Mouse (Mus musculus) limb, embryonic 13.5 days (tissue): ENCODE results near the gene Frzb. TPM values are rescaled to one million over a fixed set of nuclear protein-coding genes. Genes with fewer than 3 reads are reported as not detected.
A peak's percentile ranks its signal among the peaks of the same experiment; 100 is the strongest.

ENCODE experiments used
- ATAC-seq: fragments of 200-750 bp; cut with Nextera tagmentation; 2 replicates; pipeline ENCODE4 v1.8.0; 2017; ENCODE audit warnings: low read depth, moderate number of reproducible peaks, moderate TSS enrichment; ENCODE audit not compliant: low FRiP score
- H3K27ac ChIP-seq: fragments of 300-500 bp; sonication (generic); 2 replicates; pipeline ENCODE4 v1.5.1; 2015; ENCODE audit warnings: inconsistent platforms, mild to moderate bottlenecking, moderate library complexity
- H3K27me3 ChIP-seq: fragments of 300-500 bp; sonication (generic); 2 replicates; pipeline ENCODE4 v1.6.1; 2015; ENCODE audit warnings: mild to moderate bottlenecking, inconsistent platforms
- H3K36me3 ChIP-seq: fragments of 300-500 bp; sonication (generic); 2 replicates; pipeline ENCODE4 v1.6.1; 2015; ENCODE audit warnings: inconsistent platforms, mild to moderate bottlenecking, moderate library complexity
- H3K4me1 ChIP-seq: fragments of 300-500 bp; sonication (generic); 2 replicates; pipeline ENCODE4 v1.6.1; 2015; ENCODE audit warnings: inconsistent platforms
- H3K4me2 ChIP-seq: fragments of 300-500 bp; sonication (generic); replicated peaks from 2 replicates; pipeline ENCODE4 v1.6.1; 2015; ENCODE audit warnings: inconsistent platforms, mild to moderate bottlenecking, moderate library complexity
- H3K4me3 ChIP-seq: fragments of 300-500 bp; sonication (generic); 2 replicates; pipeline ENCODE4 v1.5.1; 2015; ENCODE audit warnings: moderate library complexity, mild to moderate bottlenecking, inconsistent platforms
- H3K9ac ChIP-seq: fragments of 300-500 bp; sonication (generic); 2 replicates; pipeline ENCODE4 v1.6.1; 2015; ENCODE audit warnings: mild to moderate bottlenecking, inconsistent platforms
- H3K9me3 ChIP-seq: fragments of 300-500 bp; sonication (generic); 2 replicates; pipeline ENCODE4 v1.6.1; 2016; ENCODE audit warnings: inconsistent platforms
- WGBS: fragments of 180-500 bp; shearing (Covaris S2); methylation state at CpG from one replicate; pipeline ENCODE4 v1.1.7; 2015; 5-methylcytosine and 5-hydroxymethylcytosine counted together
- polyA plus RNA-seq: library from polyadenylated mRNA; unstranded; fragments of >200 nt; fragmentation: Nextera tagmentation; extraction: Ambion mirVana; gene quantifications from 2 replicates; pipeline ENCODE4 v1.2.1, GENCODE M21; 2015

Gene Frzb
- polyA plus RNA-seq, 1 experiment from 2014 or later = 19.5 TPM

DNA sequence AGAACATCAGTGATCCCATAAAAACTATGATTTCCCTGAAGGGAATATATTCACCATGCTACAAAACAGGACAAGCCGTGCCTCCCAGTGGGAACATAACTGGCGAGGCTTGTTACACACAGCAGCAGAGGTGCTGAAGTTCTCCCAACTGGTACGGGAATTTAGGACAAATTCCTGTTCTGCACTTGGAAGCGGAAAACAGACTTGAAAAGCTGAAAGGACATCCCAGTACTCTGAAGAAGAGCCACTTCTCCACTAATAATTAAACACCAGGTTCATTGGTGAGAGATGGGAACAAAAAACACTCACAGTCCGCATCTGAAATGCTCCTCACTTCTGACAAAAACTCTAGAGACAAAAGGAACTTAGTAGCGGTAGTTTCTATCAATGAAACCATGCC, 31.1 kb downstream of the Frzb start:
- peaks cover 18% of the 10 kb centered on the region for H3K4me1 ChIP-seq
- no peak overlapping the region for H3K4me3 ChIP-seq
- no peak overlapping the region for H3K9ac ChIP-seq
- 76% methylated on average over 6 of the region's 6 CpGs for WGBS
- H3K27me3 ChIP-seq = no peaks in the 10 kb centered on the region
- H3K27ac ChIP-seq = no peak overlapping the region
- H3K36me3 ChIP-seq = no peaks in the 10 kb centered on the region
- no peak for ATAC-seq
- no peak overlapping the region for H3K4me2 ChIP-seq
- no peaks in the 10 kb centered on the region for H3K9me3 ChIP-seq

DNA sequence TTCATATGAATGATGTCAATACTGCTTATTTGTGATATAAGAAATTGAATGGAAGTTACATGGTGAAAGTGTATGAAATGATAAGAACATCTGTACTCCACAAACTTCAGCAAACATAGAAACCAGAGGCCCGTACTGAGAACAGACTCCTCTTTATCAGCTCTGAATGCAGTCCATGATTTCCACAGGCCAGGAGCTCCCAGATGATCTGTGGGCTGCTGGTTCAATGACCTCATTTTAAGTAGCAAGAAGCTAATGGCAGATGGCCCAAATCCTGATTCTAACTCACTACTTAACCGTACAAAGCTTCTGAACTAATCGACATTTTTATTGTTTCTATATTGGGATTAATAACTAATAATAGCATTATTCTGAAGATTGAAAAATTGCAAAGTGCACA, 33.0 kb downstream of the Frzb start:
- 72% methylated on average over 3 of the region's 3 CpGs for WGBS
- H3K4me1 ChIP-seq = peaks cover 27% of the 10 kb centered on the region
- H3K9ac ChIP-seq = no peak overlapping the region
- no peaks in the 10 kb centered on the region for H3K27me3 ChIP-seq
- H3K36me3 ChIP-seq = no peaks in the 10 kb centered on the region
- no peaks in the 10 kb centered on the region for H3K9me3 ChIP-seq
- H3K27ac ChIP-seq = no peak overlapping the region
- ATAC-seq = no peak
- H3K4me2 ChIP-seq = no peak overlapping the region
- no peak overlapping the region for H3K4me3 ChIP-seq

DNA sequence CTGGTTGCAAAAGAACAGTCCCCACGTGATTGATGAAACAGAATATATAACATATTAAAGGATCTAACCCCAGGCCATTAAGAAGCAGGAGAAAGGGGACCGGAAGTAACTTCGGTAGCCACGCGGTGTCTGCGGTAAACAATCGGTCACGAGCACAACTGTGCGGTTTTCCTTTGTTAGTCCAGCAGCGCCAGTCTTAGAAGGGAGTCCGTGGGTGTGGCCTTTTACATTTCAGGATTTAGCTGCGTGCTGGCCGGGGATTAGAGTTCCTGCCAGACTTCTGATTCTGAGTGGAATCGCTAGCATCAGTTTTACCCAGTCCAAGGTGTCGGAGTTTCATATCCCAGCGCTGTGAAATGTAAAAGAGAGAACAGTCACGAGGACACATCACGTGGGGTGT, 34.3 kb downstream of the Frzb start:
- H3K4me2 ChIP-seq = peak overlapping the region; percentile 37
- H3K4me3 ChIP-seq = no peak overlapping the region; the same call in 1 of the 2 replicates
- no peak overlapping the region for H3K9ac ChIP-seq
- WGBS = 64% methylated on average over 18 of the region's 18 CpGs
- H3K36me3 ChIP-seq = no peaks in the 10 kb centered on the region
- H3K4me1 ChIP-seq = peaks cover 35% of the 10 kb centered on the region
- H3K27me3 ChIP-seq = peaks cover 2% of the 10 kb centered on the region; the same call in 1 of the 2 replicates
- H3K27ac ChIP-seq = no peak overlapping the region
- no peaks in the 10 kb centered on the region for H3K9me3 ChIP-seq
- ATAC-seq = no peak

DNA sequence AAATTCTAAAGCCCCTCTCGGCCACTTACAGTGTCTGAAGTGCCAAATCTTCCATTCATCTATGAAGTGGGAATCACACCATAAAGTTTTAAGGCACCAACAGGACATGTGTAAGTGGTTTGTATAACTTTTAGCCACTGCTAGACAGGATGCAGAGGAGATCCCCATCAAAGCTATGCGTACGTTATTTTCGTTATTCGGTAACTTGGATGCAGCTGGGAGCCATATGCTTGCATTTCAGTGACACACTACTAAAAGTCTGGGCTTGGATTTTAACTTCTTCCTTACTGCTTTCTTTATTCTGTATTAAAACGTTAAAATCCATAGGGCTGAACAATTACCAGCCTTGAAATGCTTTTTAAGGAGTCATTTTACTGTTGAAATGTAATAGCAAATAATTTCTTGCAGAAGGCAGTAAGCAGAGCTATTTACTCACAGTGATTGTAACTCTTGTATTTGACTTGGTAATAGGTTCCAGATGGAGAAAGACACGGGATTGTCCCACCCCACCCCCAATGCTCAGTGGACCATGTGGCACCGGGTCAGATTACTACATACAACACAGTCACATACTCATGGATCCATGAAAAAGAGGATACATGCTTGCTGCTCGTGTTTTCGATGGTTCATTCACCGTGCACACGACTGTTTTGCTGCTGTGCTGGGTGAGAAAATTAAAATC, 37.4 kb downstream of the Frzb start:
- no peak overlapping the region for H3K27ac ChIP-seq
- no peaks in the 10 kb centered on the region for H3K9me3 ChIP-seq
- no peaks in the 10 kb centered on the region for H3K36me3 ChIP-seq
- ATAC-seq = peak; percentile 85
- peaks cover 10% of the 10 kb centered on the region for H3K27me3 ChIP-seq
- H3K4me2 ChIP-seq = peak overlapping the region; percentile 35
- peaks cover 50% of the 10 kb centered on the region for H3K4me1 ChIP-seq
- no peak overlapping the region for H3K9ac ChIP-seq
- WGBS = 17% methylated on average over 12 of the region's 12 CpGs
- H3K4me3 ChIP-seq = no peak overlapping the region

DNA sequence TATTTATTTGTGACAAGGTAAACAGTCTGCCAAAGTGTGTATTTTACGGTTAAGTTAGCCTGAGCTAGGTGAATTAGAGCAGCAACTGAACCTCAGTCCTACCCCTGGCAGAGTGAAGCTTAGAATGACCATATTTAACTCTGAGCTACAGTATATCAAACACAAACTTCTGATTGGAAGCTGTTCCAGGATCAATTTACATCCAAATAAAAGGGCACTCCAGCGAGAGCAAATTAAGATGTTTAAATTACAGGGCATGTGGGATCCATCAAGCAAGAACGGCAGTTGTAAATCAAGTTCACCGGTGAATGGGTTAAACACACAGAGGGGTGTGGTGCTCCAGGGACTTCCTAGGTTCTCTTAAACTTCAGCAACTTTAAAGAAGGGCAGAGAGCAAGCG, 42.7 kb downstream of the Frzb start:
- peaks cover 50% of the 10 kb centered on the region for H3K27me3 ChIP-seq
- 5% methylated on average over 5 of the region's 5 CpGs for WGBS
- no peaks in the 10 kb centered on the region for H3K9me3 ChIP-seq
- peak overlapping the region; percentile 37 for H3K4me2 ChIP-seq
- peaks cover 36% of the 10 kb centered on the region for H3K4me1 ChIP-seq
- no peak overlapping the region for H3K27ac ChIP-seq
- 0 out of 2 replicates have a peak, but pooled peaks have one; percentile 54 for ATAC-seq
- no peak overlapping the region for H3K4me3 ChIP-seq
- no peak overlapping the region for H3K9ac ChIP-seq
- H3K36me3 ChIP-seq = no peaks in the 10 kb centered on the region

DNA sequence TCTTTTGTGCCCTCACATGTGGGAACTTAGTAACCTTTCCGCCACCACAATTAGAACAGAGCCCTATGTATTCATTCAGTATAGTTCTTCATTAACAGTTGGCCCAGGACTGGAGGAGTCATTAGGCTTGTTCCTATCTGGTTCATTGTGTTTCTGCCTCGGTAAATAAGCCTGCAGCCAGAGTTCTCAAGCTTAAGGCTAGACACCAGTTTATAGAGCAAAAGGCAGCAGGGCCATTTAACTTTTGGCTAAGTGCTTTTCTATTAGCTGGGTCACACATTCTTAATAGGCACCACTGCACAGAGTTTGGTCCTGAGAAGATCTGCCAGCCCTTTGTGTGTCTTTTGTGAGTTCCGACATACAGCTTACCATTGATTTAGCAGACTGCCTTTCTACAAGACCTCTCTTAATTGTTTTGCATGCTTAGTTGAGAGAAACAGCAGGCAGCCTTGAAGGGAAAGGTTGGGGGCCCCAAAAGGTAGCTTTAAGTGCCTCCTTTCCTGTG, 48.8 kb downstream of the Frzb start:
- no peak overlapping the region for H3K4me3 ChIP-seq
- H3K27ac ChIP-seq = no peak overlapping the region
- no peaks in the 10 kb centered on the region for H3K36me3 ChIP-seq
- no peak overlapping the region for H3K4me2 ChIP-seq
- H3K9me3 ChIP-seq = no peaks in the 10 kb centered on the region
- WGBS = 20% methylated on average over 3 of the region's 3 CpGs
- H3K4me1 ChIP-seq = peaks cover 28% of the 10 kb centered on the region
- no peak for ATAC-seq
- peaks cover 56% of the 10 kb centered on the region for H3K27me3 ChIP-seq
- no peak overlapping the region for H3K9ac ChIP-seq

DNA sequence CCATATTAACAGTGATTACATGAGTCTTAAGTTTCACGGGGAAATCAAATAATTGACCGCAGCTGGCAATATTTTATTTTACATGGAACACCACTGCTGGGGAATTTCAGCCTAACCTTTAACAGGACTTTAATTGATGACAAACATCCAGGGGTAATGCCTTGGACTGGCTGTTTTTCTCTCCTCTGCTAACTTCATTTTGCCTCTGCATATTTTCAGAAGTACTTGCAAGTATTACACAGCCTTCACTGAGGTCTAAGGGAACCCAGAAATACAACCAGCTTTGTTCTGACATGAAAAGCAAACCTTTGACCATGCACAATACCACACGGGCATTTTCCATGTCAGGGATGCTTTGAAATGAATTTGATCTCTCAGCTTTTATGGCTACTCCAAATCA, 50.6 kb downstream of the Frzb start:
- H3K27ac ChIP-seq = no peak overlapping the region
- H3K27me3 ChIP-seq = peaks cover 39% of the 10 kb centered on the region
- H3K36me3 ChIP-seq = no peaks in the 10 kb centered on the region
- H3K4me3 ChIP-seq = no peak overlapping the region
- WGBS = 9% methylated on average over 3 of the region's 3 CpGs
- no peak overlapping the region for H3K4me2 ChIP-seq
- H3K4me1 ChIP-seq = peaks cover 28% of the 10 kb centered on the region
- no peak for ATAC-seq
- no peak overlapping the region for H3K9ac ChIP-seq
- H3K9me3 ChIP-seq = no peaks in the 10 kb centered on the region

DNA sequence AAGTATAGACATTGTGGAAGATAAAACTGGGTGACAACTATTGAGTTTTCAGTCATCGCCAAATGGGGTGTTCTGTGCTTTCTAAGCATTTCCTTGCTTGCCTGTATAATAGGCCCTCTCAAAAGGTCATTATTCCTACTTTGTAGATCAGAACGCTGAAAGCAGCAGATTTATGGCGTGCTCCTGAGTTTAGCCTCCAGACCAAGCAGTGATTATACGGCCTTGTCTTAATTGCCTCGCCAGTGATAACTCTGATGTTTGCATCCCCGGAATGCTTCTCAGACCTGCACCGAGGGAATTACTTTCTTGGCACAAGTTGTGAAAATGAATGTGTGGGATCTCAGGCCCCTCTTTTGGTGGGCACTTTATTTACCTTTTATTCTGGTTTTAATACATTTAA, 51.4 kb downstream of the Frzb start:
- H3K9me3 ChIP-seq = no peaks in the 10 kb centered on the region
- H3K4me1 ChIP-seq = peaks cover 28% of the 10 kb centered on the region
- peaks cover 31% of the 10 kb centered on the region for H3K27me3 ChIP-seq
- no peak overlapping the region for H3K9ac ChIP-seq
- no peak for ATAC-seq
- H3K4me2 ChIP-seq = no peak overlapping the region
- H3K27ac ChIP-seq = no peak overlapping the region
- H3K4me3 ChIP-seq = no peak overlapping the region
- 12% methylated on average over 7 of the region's 7 CpGs for WGBS
- H3K36me3 ChIP-seq = no peaks in the 10 kb centered on the region

DNA sequence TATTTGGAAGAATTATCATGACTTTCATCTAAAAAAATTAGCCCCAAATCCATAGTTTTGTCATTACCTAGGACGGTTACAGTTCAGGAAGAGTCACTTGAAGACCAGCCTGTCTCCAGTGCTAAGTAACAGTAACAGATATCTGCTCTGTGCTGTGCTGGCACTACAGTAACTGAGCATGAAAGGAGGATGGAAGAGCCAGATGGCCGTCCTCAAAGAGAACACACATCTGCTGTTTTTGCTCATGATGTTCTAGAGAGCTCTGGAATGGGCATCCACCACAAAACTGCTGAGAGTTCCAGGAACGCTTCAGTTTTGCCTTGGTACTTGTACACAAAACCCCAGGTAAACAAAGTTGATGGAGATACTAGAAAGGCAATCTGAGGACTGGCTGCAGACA, 59.1 kb downstream of the Frzb start:
- ATAC-seq = no peak
- Histone ChIP-seq H3K4me2 (no peak overlapping the region), H3K4me3 (no peak overlapping the region), H3K27me3 (peaks cover 38% of the 10 kb centered on the region), H3K9me3 (no peaks in the 10 kb centered on the region), H3K4me1 (peaks cover 16% of the 10 kb centered on the region), H3K36me3 (no peaks in the 10 kb centered on the region), H3K27ac (no peak overlapping the region), H3K9ac (no peak overlapping the region)
- WGBS = 73% methylated on average over 3 of the region's 3 CpGs

DNA sequence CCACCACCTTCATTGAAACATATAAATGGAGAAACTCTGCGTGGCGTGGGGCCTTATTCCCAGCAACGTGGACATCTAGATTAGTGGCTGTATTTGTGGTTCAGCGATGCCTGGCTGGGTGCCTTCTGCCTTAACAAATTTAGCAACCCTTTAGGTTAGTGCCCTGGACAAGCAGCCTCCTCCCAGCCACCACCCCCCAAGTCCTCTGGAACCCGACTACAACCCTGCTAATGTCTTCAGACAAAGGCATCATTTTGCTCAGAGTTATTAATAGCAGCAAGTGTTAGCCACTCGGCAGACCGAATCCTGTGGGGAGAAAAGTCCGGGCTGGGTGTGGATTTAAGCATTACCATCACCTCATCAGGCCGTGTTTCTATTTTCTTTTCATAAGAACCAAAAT, 59.8 kb downstream of the Frzb start:
- Histone ChIP-seq H3K36me3 (no peaks in the 10 kb centered on the region), H3K27ac (no peak overlapping the region)
- 59% methylated on average over 9 of the region's 9 CpGs for WGBS

DNA sequence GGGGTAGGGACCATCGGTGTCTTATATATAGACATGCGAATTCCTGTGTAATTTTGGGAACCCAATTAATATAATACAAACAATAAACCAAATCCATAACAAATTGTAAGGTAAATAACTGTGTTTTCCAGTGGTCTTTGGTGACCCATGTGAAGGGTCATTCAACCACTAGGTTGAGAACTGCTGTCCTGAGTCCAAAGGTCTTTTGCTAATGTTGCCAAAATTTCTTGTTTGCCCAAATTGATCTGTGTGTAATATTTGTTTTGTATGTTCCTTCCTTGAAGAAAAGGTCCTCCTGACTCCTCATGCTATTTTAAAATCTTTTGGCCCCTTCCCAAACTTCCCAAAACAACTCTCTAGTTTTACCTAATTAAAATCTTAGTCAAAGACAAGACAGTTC, 61.2 kb downstream of the Frzb start:
- Histone ChIP-seq H3K27ac (no peak overlapping the region), H3K27me3 (peaks cover 38% of the 10 kb centered on the region), H3K9me3 (no peaks in the 10 kb centered on the region), H3K36me3 (no peaks in the 10 kb centered on the region), H3K4me3 (no peak overlapping the region), H3K4me1 (peaks cover 16% of the 10 kb centered on the region), H3K9ac (no peak overlapping the region), H3K4me2 (no peak overlapping the region)
- ATAC-seq = no peak
- 90% methylated on average over 2 of the region's 2 CpGs for WGBS

More for the DNA sequence above, 59.8 kb downstream of the Frzb start:
- Histone ChIP-seq H3K9me3 (no peaks in the 10 kb centered on the region), H3K27me3 (peaks cover 38% of the 10 kb centered on the region), H3K4me3 (no peak overlapping the region), H3K9ac (no peak overlapping the region), H3K4me2 (no peak overlapping the region), H3K4me1 (peaks cover 16% of the 10 kb centered on the region)
- ATAC-seq = peak; percentile 69; the same call in 1 of the 2 replicates

DNA sequence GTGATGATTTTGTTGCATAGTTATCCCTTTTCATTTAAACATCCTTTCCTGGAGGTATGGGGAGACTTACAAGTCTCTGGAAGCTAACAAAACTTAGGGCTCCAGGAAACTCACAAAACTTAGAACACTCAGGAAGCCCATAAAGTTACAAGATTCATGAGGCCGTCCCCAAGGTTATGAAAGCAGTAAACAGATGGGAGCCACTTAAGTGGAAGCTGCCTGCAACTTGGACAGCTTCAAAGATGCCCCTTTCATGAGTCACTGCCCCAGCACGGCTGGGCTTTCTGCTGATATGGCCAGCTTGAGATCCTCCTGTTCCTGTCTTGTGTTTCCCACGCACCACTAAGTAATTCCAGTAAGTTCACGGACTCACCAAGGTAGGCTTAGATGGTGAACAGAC, 63.0 kb downstream of the Frzb start:
- peaks cover 16% of the 10 kb centered on the region for H3K4me1 ChIP-seq
- H3K4me3 ChIP-seq = no peak overlapping the region
- no peak overlapping the region for H3K27ac ChIP-seq
- H3K9ac ChIP-seq = no peak overlapping the region
- ATAC-seq = no peak; the same call in 1 of the 2 replicates
- 26% methylated on average over 4 of the region's 4 CpGs for WGBS
- H3K9me3 ChIP-seq = no peaks in the 10 kb centered on the region
- H3K27me3 ChIP-seq = peaks cover 39% of the 10 kb centered on the region
- no peaks in the 10 kb centered on the region for H3K36me3 ChIP-seq
- no peak overlapping the region for H3K4me2 ChIP-seq

DNA sequence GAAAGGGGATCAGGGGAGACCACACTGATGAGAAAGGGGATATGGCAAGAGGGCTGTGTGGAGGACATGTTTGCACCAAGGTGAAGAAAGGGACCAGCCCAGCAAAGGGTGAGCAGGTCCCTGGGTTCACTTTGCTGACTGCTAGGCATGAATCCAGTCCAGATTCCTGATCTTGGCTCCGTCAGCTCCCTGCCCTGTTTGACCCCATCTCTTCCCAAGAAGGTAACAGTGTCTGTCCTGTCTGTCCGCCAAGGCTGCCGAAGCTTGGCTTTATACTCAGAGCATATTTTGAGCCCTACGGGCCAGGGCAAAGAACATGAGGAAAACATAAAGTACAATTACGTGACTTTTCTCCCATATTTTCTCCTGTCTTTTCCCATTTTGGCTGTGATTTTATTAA, 67.6 kb downstream of the Frzb start:
- Histone ChIP-seq H3K4me3 (no peak overlapping the region), H3K9me3 (0 out of 2 replicates have a peak, but pooled peaks cover 5% of the 10 kb centered on the region), H3K27ac (no peak overlapping the region), H3K4me2 (no peak overlapping the region), H3K9ac (no peak overlapping the region), H3K4me1 (peaks cover 5% of the 10 kb centered on the region; the same call in 1 of the 2 replicates), H3K27me3 (peaks cover 6% of the 10 kb centered on the region; the same call in 1 of the 2 replicates), H3K36me3 (no peaks in the 10 kb centered on the region)
- ATAC-seq = no peak
- WGBS = 86% methylated on average over 5 of the region's 5 CpGs
